Mouse (Mus musculus): ENCODE data around the gene Slit3.

Gene Slit3

GRCm38 (mm10) chr11:35756411-35757303 is 635.6 kb downstream of the Slit3 start:
- TF ChIP-seq NANOG (IDR thresholded peaks at IDR 0.05; ENCODE audit: borderline replicate concordance, low read length) (no peak), POU5F1 (IDR thresholded peaks at IDR 0.05; ENCODE audit: borderline replicate concordance, low read length) (no peak), CTCF (conservative IDR thresholded peaks at IDR 0.05; ENCODE audit: low read length) (no peak)
- no peak overlapping the region for H3K4me3 ChIP-seq (replicated peaks; ENCODE audit: low read length)
- H3K4me1 ChIP-seq (replicated peaks; ENCODE audit: low read depth, low read length), result peaks cover 12% of the 10 kb centered on the region
- H3K9me3 ChIP-seq (ENCODE audit: low read length), result no peaks in the 10 kb centered on the region
- H3K27me3 ChIP-seq (ENCODE audit: insufficient read depth, low read length), result peaks cover 30% of the 10 kb centered on the region
- no peaks in the 10 kb centered on the region for H3K36me3 ChIP-seq (ENCODE audit: insufficient read depth, low read length)

Data from E14TG2a.4 (cell line).